Mouse (Mus musculus) kidney, embryonic 14.5 days (tissue): ENCODE data around the gene Dnah6. TPM values are rescaled to one million over a fixed set of nuclear protein-coding genes. Genes with fewer than 3 reads are reported as not detected.

Experiments used
- ATAC-seq: fragments of 200-750 bp; cut with Nextera tagmentation; 2 replicates; pipeline ENCODE4 v1.8.0; 2017; ENCODE audit warnings: moderate number of reproducible peaks, mild to moderate bottlenecking, moderate TSS enrichment, moderate library complexity; ENCODE audit not compliant: low FRiP score, low TSS enrichment
- H3K27ac ChIP-seq: fragments of 300-500 bp; sonication (generic); 2 replicates; pipeline ENCODE4 v1.5.1; 2014; ENCODE audit warnings: low read depth, mild to moderate bottlenecking, low read length, moderate library complexity, mixed read lengths
- H3K27me3 ChIP-seq: fragments of 300-500 bp; sonication (generic); 2 replicates; pipeline ENCODE4 v1.6.1; 2014; ENCODE audit warnings: mild to moderate bottlenecking, low read length; ENCODE audit not compliant: control insufficient read depth, insufficient read depth
- H3K36me3 ChIP-seq: fragments of 300-500 bp; sonication (generic); 2 replicates; pipeline ENCODE4 v1.6.1; 2014; ENCODE audit warnings: low read length, mixed read lengths; ENCODE audit not compliant: control insufficient read depth, insufficient read depth
- H3K4me1 ChIP-seq: fragments of 300-500 bp; sonication (generic); 2 replicates; pipeline ENCODE4 v1.6.1; 2014; ENCODE audit warnings: low read length, mixed read lengths; ENCODE audit not compliant: control insufficient read depth, insufficient read depth
- H3K4me2 ChIP-seq: fragments of 300-500 bp; sonication (generic); replicated peaks from 2 replicates; pipeline ENCODE4 v1.6.1; 2014; ENCODE audit warnings: low read depth, mild to moderate bottlenecking, low read length
- H3K4me3 ChIP-seq: fragments of 300-500 bp; sonication (generic); 2 replicates; pipeline ENCODE4 v1.5.1; 2014; ENCODE audit warnings: mild to moderate bottlenecking, low read length
- H3K9ac ChIP-seq: fragments of 300-500 bp; sonication (generic); 2 replicates; pipeline ENCODE4 v1.6.1; 2014; ENCODE audit warnings: low read depth, mild to moderate bottlenecking, low read length, moderate library complexity
- H3K9me3 ChIP-seq: fragments of 300-500 bp; sonication (generic); 2 replicates; pipeline ENCODE4 v1.6.1; 2016; ENCODE audit warnings: low read length; ENCODE audit not compliant: control insufficient read depth
- WGBS: fragments of 180-500 bp; shearing (Covaris S2); extraction: QIAGEN DNeasy Blood & Tissue Kit; methylation state at CpG from one replicate; pipeline ENCODE4 v1.1.7; 2014; 5-methylcytosine and 5-hydroxymethylcytosine counted together
- polyA plus RNA-seq: library from polyadenylated mRNA; unstranded; fragments of >200 nt; fragmentation: Nextera tagmentation; extraction: Ambion mirVana; gene quantifications from 2 replicates; pipeline ENCODE4 v1.2.1, GENCODE M21; 2014

Dnah6 gene
- polyA plus RNA-seq, 1 experiment from 2014 or later: 0.05 TPM

- no peaks in the 10 kb centered on the region for H3K36me3 ChIP-seq
- 90% methylated on average over 7 of the region's 7 CpGs for WGBS
- no peak overlapping the region for H3K27ac ChIP-seq
- H3K9me3 ChIP-seq: 0 out of 2 replicates have a peak, but pooled peaks cover 4% of the 10 kb centered on the region
- no peak for ATAC-seq
- no peaks in the 10 kb centered on the region for H3K27me3 ChIP-seq
- no peaks in the 10 kb centered on the region for H3K4me1 ChIP-seq
- H3K9ac ChIP-seq: no peak overlapping the region
- no peak overlapping the region for H3K4me2 ChIP-seq
- H3K4me3 ChIP-seq: no peak overlapping the region
These were observed 78.0 kb downstream of the Dnah6 start for GRCm38 (mm10) chr6:73143403-73143802.

- no peak for ATAC-seq
- WGBS: 88% methylated on average over 4 of the region's 4 CpGs
- no peaks in the 10 kb centered on the region for H3K36me3 ChIP-seq
These were observed 78.7 kb downstream of the Dnah6 start for GRCm38 (mm10) chr6:73142776-73143175.

GRCm38 (mm10) chr6:73140836-73141235, 80.6 kb downstream of the Dnah6 start:
- no peak overlapping the region for H3K27ac ChIP-seq
- no peaks in the 10 kb centered on the region for H3K27me3 ChIP-seq
- H3K9ac ChIP-seq: no peak overlapping the region
- ATAC-seq: no peak
- H3K4me3 ChIP-seq: no peak overlapping the region
- WGBS: 85% methylated on average over 3 of the region's 3 CpGs
- no peaks in the 10 kb centered on the region for H3K36me3 ChIP-seq
- H3K9me3 ChIP-seq: 0 out of 2 replicates have a peak, but pooled peaks cover 2% of the 10 kb centered on the region
- H3K4me1 ChIP-seq: no peaks in the 10 kb centered on the region
- no peak overlapping the region for H3K4me2 ChIP-seq

More at GRCm38 (mm10) chr6:73142776-73143175, 78.7 kb downstream of the Dnah6 start:
- H3K9me3 ChIP-seq: 0 out of 2 replicates have a peak, but pooled peaks cover 2% of the 10 kb centered on the region
- no peak overlapping the region for H3K4me3 ChIP-seq
- H3K4me1 ChIP-seq: no peaks in the 10 kb centered on the region
- no peaks in the 10 kb centered on the region for H3K27me3 ChIP-seq
- H3K4me2 ChIP-seq: no peak overlapping the region
- H3K27ac ChIP-seq: no peak overlapping the region
- no peak overlapping the region for H3K9ac ChIP-seq

- H3K9me3 ChIP-seq: no peaks in the 10 kb centered on the region
- ATAC-seq: no peak
- 39% methylated on average over 5 of the region's 5 CpGs for WGBS
- H3K4me1 ChIP-seq: no peaks in the 10 kb centered on the region
- no peak overlapping the region for H3K4me2 ChIP-seq
- no peaks in the 10 kb centered on the region for H3K27me3 ChIP-seq
- H3K9ac ChIP-seq: no peak overlapping the region
- no peak overlapping the region for H3K27ac ChIP-seq
- H3K36me3 ChIP-seq: no peaks in the 10 kb centered on the region
- H3K4me3 ChIP-seq: no peak overlapping the region
These were observed 88.7 kb downstream of the Dnah6 start for GRCm38 (mm10) chr6:73132784-73133183.

- no peak for ATAC-seq
- H3K36me3 ChIP-seq: no peaks in the 10 kb centered on the region
- H3K4me3 ChIP-seq: no peak overlapping the region
- H3K9me3 ChIP-seq: no peaks in the 10 kb centered on the region
- H3K27ac ChIP-seq: no peak overlapping the region
- no peak overlapping the region for H3K4me2 ChIP-seq
- 82% methylated on average over 9 of the region's 9 CpGs for WGBS
- H3K4me1 ChIP-seq: no peaks in the 10 kb centered on the region
- no peaks in the 10 kb centered on the region for H3K27me3 ChIP-seq
- H3K9ac ChIP-seq: no peak overlapping the region
These were observed 93.9 kb downstream of the Dnah6 start for GRCm38 (mm10) chr6:73127594-73127993.

GRCm38 (mm10) chr6:73120348-73120747, 101.1 kb downstream of the Dnah6 start:
- Histone ChIP-seq H3K9ac (no peak overlapping the region), H3K9me3 (no peaks in the 10 kb centered on the region), H3K4me1 (no peaks in the 10 kb centered on the region), H3K4me3 (no peak overlapping the region), H3K36me3 (no peaks in the 10 kb centered on the region), H3K4me2 (no peak overlapping the region), H3K27ac (no peak overlapping the region), H3K27me3 (no peaks in the 10 kb centered on the region)
- 90% methylated on average over 11 of the region's 11 CpGs for WGBS
- ATAC-seq: no peak

GRCm38 (mm10) chr6:73113898-73114297, 107.6 kb downstream of the Dnah6 start:
- Histone ChIP-seq H3K9me3 (no peaks in the 10 kb centered on the region), H3K36me3 (no peaks in the 10 kb centered on the region), H3K4me1 (no peaks in the 10 kb centered on the region), H3K4me3 (no peak overlapping the region), H3K9ac (no peak overlapping the region), H3K27me3 (no peaks in the 10 kb centered on the region), H3K27ac (no peak overlapping the region), H3K4me2 (no peak overlapping the region)
- WGBS: 61% methylated on average over 2 of the region's 2 CpGs
- ATAC-seq: no peak

GRCm38 (mm10) chr6:73113365-73113764, 108.1 kb downstream of the Dnah6 start:
- Histone ChIP-seq H3K36me3 (no peaks in the 10 kb centered on the region), H3K4me2 (no peak overlapping the region), H3K4me3 (no peak overlapping the region), H3K9ac (no peak overlapping the region), H3K9me3 (no peaks in the 10 kb centered on the region), H3K4me1 (no peaks in the 10 kb centered on the region), H3K27me3 (no peaks in the 10 kb centered on the region), H3K27ac (no peak overlapping the region)
- WGBS: 45% methylated on average over 2 of the region's 2 CpGs
- no peak for ATAC-seq

GRCm38 (mm10) chr6:73093133-73093532, 128.3 kb downstream of the Dnah6 start:
- H3K4me3 ChIP-seq: no peak overlapping the region
- no peak overlapping the region for H3K27ac ChIP-seq
- ATAC-seq: no peak
- no peak overlapping the region for H3K9ac ChIP-seq
- H3K4me1 ChIP-seq: no peaks in the 10 kb centered on the region
- 97% methylated on average over 4 of the region's 4 CpGs for WGBS
- H3K36me3 ChIP-seq: no peaks in the 10 kb centered on the region
- H3K27me3 ChIP-seq: no peaks in the 10 kb centered on the region
- H3K9me3 ChIP-seq: no peaks in the 10 kb centered on the region
- H3K4me2 ChIP-seq: no peak overlapping the region
